Mouse (Mus musculus): ENCODE data around the gene Zfp109. TPM values are rescaled to one million over a fixed set of nuclear protein-coding genes. Genes with fewer than 3 reads are reported as not detected.

The Zfp109 gene
- 0.95 and 1.2 TPM in 2 replicates for polyA plus RNA-seq (2015; fragmentation: Nextera tagmentation; extraction: Ambion mirVana)

DNA sequence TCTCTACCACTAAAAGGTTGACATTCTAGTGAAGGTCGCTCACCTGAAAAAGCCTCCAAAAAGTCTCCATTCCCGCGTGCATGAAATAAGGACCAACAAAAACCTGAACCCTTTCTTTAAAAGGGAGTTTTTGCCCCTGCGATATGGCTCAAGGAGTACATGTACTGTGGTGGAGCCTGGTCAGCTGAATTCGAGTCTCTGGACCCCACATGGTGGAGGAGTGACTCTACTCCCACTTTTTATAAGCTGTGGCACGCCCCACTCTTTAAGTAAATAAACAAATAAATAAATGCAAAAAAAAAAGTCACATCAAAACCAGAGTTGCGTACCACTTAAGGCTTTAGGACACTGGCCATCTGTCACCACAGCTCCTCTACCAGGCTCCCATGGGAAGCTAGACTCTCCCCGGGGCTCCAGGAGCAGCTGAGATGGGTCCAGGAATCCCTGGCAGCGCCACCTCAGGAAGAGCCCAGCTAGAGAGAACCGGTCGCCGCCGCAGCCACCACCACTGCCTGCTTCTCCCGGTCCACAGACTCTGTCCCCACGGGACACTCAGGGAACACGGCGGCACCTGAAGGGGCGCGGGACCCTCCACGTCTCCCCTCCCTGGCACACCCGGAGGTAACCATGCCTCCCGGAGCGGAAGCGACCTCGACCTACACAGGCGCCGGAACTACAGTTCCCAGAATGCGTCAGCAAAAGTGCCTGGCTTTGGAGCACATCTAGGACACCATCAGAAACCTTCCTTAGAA lies at the start of gene Zfp109:
Zfp109 (minus strand) TSS at position 521 of the 752 bp plus-strand sequence.

DNA sequence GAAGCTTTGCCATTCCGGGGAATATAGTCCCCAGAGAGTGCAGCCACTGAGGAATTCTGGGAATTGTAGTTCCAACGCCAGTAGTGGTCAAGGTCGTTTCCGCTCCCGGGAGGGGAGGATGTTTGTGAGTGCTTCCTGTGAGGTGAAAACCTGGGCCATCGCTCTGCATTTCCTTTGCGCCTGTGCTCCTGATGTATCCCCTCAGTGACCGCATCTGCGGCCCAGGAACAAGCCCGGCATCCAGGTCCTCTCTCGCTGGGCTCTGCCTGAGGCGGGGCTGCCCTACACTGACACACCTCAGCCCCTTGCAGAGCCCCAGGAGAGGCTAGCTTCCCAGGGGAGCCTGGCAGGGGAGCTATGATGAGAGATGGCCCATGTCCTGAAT lies 32.9 kb upstream of the Zfp109 start, which contains the start of gene Zfp93:
Zfp93 (plus strand) TSS at position 133 of the 385 bp plus-strand sequence.

DNA sequence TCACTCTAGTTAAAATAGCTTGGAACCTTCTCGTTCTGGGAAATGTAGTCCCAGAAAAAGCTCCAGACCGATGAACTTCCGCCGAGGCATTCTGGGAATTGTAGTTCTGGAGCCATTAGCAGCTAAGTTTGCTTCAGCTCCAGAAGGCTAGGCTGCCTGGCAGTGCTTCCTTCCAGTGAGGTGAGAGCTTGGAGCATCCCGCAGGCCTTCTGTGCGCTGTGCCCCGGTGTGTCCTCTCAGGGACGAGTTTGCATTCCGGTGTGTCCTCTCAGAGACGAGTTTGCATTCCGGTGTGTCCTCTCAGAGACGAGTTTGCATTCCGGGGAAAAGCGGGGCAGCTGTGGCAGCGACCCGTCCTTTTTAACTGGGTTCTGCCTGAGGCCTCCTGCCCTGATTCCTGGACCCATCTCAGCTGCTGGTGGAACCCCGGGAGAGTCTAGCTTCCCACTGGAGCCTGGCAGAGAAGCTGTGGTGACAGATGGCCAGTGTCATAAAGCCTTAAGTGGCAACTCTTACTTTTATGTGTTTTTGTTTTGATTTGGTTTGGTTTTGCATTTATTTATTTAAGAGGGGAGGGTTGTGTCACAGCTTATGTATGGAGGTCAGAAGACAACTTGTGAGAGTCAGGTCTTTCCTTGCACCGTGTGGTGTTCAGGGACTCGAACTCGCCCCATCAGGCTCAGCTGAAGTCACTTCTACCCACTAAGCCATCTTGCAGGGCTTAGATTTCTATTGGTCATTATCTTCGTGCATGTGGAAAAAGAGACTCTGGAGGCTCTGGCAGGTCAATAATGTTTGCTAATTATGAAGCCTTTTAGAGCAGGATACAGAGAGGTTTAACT lies 17.5 kb upstream of the Zfp109 start, which contains the start of gene Zfp108:
Zfp108 (plus strand) TSS at position 162 of the 842 bp plus-strand sequence.

DNA sequence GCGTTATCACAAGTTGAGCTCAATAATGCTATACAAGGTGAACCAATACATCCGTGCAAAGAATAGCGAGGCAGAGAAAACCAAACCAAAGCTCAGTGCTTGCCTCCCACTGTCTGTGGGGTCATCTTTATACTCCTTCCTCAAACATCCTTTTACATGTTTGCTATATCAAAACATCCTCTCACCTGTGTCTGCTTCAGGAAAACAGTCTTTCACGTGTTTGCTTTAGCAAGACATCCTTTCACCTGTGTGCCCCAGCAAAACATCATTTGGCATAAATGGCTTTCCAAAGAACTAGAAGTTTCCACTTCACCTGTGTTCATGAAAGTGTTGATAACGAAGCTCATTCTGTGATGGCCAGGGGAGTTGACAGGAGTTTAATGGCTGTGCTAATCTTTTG lies 26.0 kb downstream of the Zfp109 start, which contains the start of gene Zfp111:
Zfp111 (minus strand) TSS at position 101 of the 400 bp plus-strand sequence.

Other genes starting within 250 kb of the Zfp109 start
- not detected in 2 replicates for gene V1rd19, start 235.9 kb downstream of the Zfp109 start, polyA plus RNA-seq (2015; fragmentation: Nextera tagmentation; extraction: Ambion mirVana)
- gene Vmn1r183, start 184.3 kb downstream of the Zfp109 start, polyA plus RNA-seq (2015; fragmentation: Nextera tagmentation; extraction: Ambion mirVana): not detected in 2 replicates
- 4.3 and 5.5 TPM in 2 replicates for gene Zfp180, start 155.6 kb downstream of the Zfp109 start, polyA plus RNA-seq (2015; fragmentation: Nextera tagmentation; extraction: Ambion mirVana)
- gene Zfp112, start 125.2 kb downstream of the Zfp109 start, polyA plus RNA-seq (2015; fragmentation: Nextera tagmentation; extraction: Ambion mirVana): 3.9 and 4.4 TPM in 2 replicates
- 6.6 and 7.2 TPM in 2 replicates for gene Zfp235, start 103.4 kb downstream of the Zfp109 start, polyA plus RNA-seq (2015; fragmentation: Nextera tagmentation; extraction: Ambion mirVana)
- 0.57 and 0.59 TPM in 2 replicates for gene Zfp114, start 62.5 kb downstream of the Zfp109 start, polyA plus RNA-seq (2015; fragmentation: Nextera tagmentation; extraction: Ambion mirVana)
- gene Zfp111, start 26.1 kb downstream of the Zfp109 start, polyA plus RNA-seq (2015; fragmentation: Nextera tagmentation; extraction: Ambion mirVana): 2.2 and 2.8 TPM in 2 replicates
- 1.3 and 1.7 TPM in 2 replicates for gene Zfp108, start 17.2 kb upstream of the Zfp109 start, polyA plus RNA-seq (2015; fragmentation: Nextera tagmentation; extraction: Ambion mirVana)
- 3.5 and 4.0 TPM in 2 replicates for gene Zfp93, start 32.9 kb upstream of the Zfp109 start, polyA plus RNA-seq (2015; fragmentation: Nextera tagmentation; extraction: Ambion mirVana)
- 9.6 and 11.4 TPM in 2 replicates for gene Zfp61, start 63.7 kb upstream of the Zfp109 start, polyA plus RNA-seq (2015; fragmentation: Nextera tagmentation; extraction: Ambion mirVana)
- gene Zfp94, start 79.1 kb upstream of the Zfp109 start, polyA plus RNA-seq (2015; fragmentation: Nextera tagmentation; extraction: Ambion mirVana): 4.2 and 5.6 TPM in 2 replicates
- not detected in 2 replicates for gene Tescl, start 96.4 kb upstream of the Zfp109 start, polyA plus RNA-seq (2015; fragmentation: Nextera tagmentation; extraction: Ambion mirVana)
- 5.3 TPM in 1 of 2 replicates, not detected in the other for gene Lypd5, start 111.6 kb upstream of the Zfp109 start, polyA plus RNA-seq (2015; fragmentation: Nextera tagmentation; extraction: Ambion mirVana)
- 0.51 and 0.79 TPM in 2 replicates for gene Kcnn4, start 132.7 kb upstream of the Zfp109 start, polyA plus RNA-seq (2015; fragmentation: Nextera tagmentation; extraction: Ambion mirVana)
- 12.9 and 13.7 TPM in 2 replicates for gene Smg9, start 162.1 kb upstream of the Zfp109 start, polyA plus RNA-seq (2015; fragmentation: Nextera tagmentation; extraction: Ambion mirVana)
- 0.42 and 0.62 TPM in 2 replicates for gene Irgc1, start 214.7 kb upstream of the Zfp109 start, polyA plus RNA-seq (2015; fragmentation: Nextera tagmentation; extraction: Ambion mirVana)
- gene Plaur, start 224.9 kb upstream of the Zfp109 start, polyA plus RNA-seq (2015; fragmentation: Nextera tagmentation; extraction: Ambion mirVana): 3.4 and 4.1 TPM in 2 replicates
- gene Cadm4, start 244.5 kb upstream of the Zfp109 start, polyA plus RNA-seq (2015; fragmentation: Nextera tagmentation; extraction: Ambion mirVana): 3.8 and 6.0 TPM in 2 replicates